Mouse (Mus musculus): Measurements from ENCODE around the gene Unc5cl.

Unc5cl gene

GRCm38 (mm10) chr17:48454688-48455087, at the start of gene Unc5cl:
Gene Unc5cl (plus strand): TSS chr17:48454901.
- no peak for DNase-seq (ENCODE audit: low spot score)

GRCm38 (mm10) chr17:48407154-48407553, 47.5 kb upstream of the Unc5cl start:
- no peak for DNase-seq (ENCODE audit: low spot score)

- DNase-seq (ENCODE audit: low spot score) = no peak
Observed at GRCm38 (mm10) chr17:48407910-48408525, 46.7 kb upstream of the Unc5cl start.

- DNase-seq (ENCODE audit: low spot score) = peak; percentile 36
Observed at GRCm38 (mm10) chr17:48408526-48409291, 46.0 kb upstream of the Unc5cl start.

- peak; percentile 99 for DNase-seq (ENCODE audit: low spot score)
Observed at GRCm38 (mm10) chr17:48409380-48410298, 45.1 kb upstream of the Unc5cl start, which contains the start of the genes Nfya and Oard1. Gene Nfya (minus strand): TSS chr17:48409906. Gene Oard1 (plus strand): TSS chr17:48410014.

- no peak for DNase-seq (ENCODE audit: low spot score)
Observed at GRCm38 (mm10) chr17:48410299-48410785, 44.4 kb upstream of the Unc5cl start.

GRCm38 (mm10) chr17:48411241-48411640, 43.5 kb upstream of the Unc5cl start:
- DNase-seq (ENCODE audit: low spot score) = no peak

GRCm38 (mm10) chr17:48416011-48416410, 38.7 kb upstream of the Unc5cl start:
- no peak for DNase-seq (ENCODE audit: low spot score)

GRCm38 (mm10) chr17:48416425-48417195, 38.1 kb upstream of the Unc5cl start:
- no peak for DNase-seq (ENCODE audit: low spot score)

- no peak for DNase-seq (ENCODE audit: low spot score)
Observed at GRCm38 (mm10) chr17:48417521-48417920, 37.2 kb upstream of the Unc5cl start.

GRCm38 (mm10) chr17:48418174-48418573, 36.5 kb upstream of the Unc5cl start:
- no peak for DNase-seq (ENCODE audit: low spot score)

GRCm38 (mm10) chr17:48418781-48419180, 35.9 kb upstream of the Unc5cl start:
- no peak for DNase-seq (ENCODE audit: low spot score)

- DNase-seq (ENCODE audit: low spot score) = no peak
Observed at GRCm38 (mm10) chr17:48419571-48419970, 35.1 kb upstream of the Unc5cl start.

GRCm38 (mm10) chr17:48424237-48424636, 30.5 kb upstream of the Unc5cl start:
- DNase-seq (ENCODE audit: low spot score) = no peak

- no peak for DNase-seq (ENCODE audit: low spot score)
Observed at GRCm38 (mm10) chr17:48425823-48426612, 28.7 kb upstream of the Unc5cl start.

- DNase-seq (ENCODE audit: low spot score) = no peak
Observed at GRCm38 (mm10) chr17:48426991-48427750, 27.5 kb upstream of the Unc5cl start.

GRCm38 (mm10) chr17:48427852-48428530, 26.7 kb upstream of the Unc5cl start:
- DNase-seq (ENCODE audit: low spot score) = no peak

GRCm38 (mm10) chr17:48430394-48430793, 24.3 kb upstream of the Unc5cl start:
- no peak for DNase-seq (ENCODE audit: low spot score)

GRCm38 (mm10) chr17:48431054-48431453, 23.6 kb upstream of the Unc5cl start:
- no peak for DNase-seq (ENCODE audit: low spot score)
